Mouse (Mus musculus) olfactory bulb, adult 2 months (tissue): ENCODE data around the gene Myrf.

Experiments
- CTCF ChIP-seq: fragments of 200-500 bp; IDR thresholded peaks from 2 replicates; pipeline ENCODE4 v1.5.1; 2012; ENCODE audit warnings: low read depth, mild to moderate bottlenecking, low read length, moderate library complexity; ENCODE audit not compliant: insufficient read depth
- POLR2A ChIP-seq: fragments of 200-500 bp; IDR thresholded peaks from 2 replicates; pipeline ENCODE4 v1.6.1; 2012; ENCODE audit warnings: mild to moderate bottlenecking, low read depth, low read length, moderate library complexity; ENCODE audit not compliant: insufficient read depth

GRCm38 (mm10) chr19:10205051-10205450 is 35.5 kb downstream of the Myrf start:
- TF ChIP-seq POLR2A (no peak), CTCF (no peak)
